Mouse (Mus musculus) G1E (cell line): ENCODE data around the gene 2010111I01Rik.

Experiments
- CTCF ChIP-seq: IDR thresholded peaks from 2 replicates; pipeline ENCODE4 v1.5.1; 2012; ENCODE audit warnings: low read depth, low read length, inconsistent platforms, mixed read lengths
- GATA1 ChIP-seq: IDR thresholded peaks from 2 replicates; pipeline ENCODE4 v1.6.1; 2012; ENCODE audit warnings: borderline replicate concordance, low read length, inconsistent platforms, mixed read lengths
- POLR2AphosphoS5 ChIP-seq: IDR thresholded peaks from 2 replicates; pipeline ENCODE4 v1.6.1; 2012; ENCODE audit warnings: low read depth, low read length, inconsistent platforms; ENCODE audit not compliant: insufficient replicate concordance
- TAL1 ChIP-seq: conservative IDR thresholded peaks from 2 replicates; pipeline ENCODE4 v1.6.1; 2012; ENCODE audit warnings: low read depth, low read length, inconsistent platforms, mixed read lengths

GRCm38 (mm10) chr13:62980131-62980530, 15.4 kb downstream of the 2010111I01Rik start:
- TF ChIP-seq CTCF (no peak), GATA1 (no peak), TAL1 (no peak), POLR2AphosphoS5 (no peak)
